Mouse (Mus musculus) heart, adult 2 months (tissue): Measurements from ENCODE around the gene Pdilt. TPM values are rescaled to one million over a fixed set of nuclear protein-coding genes. Genes with fewer than 3 reads are reported as not detected.

ENCODE experiments used
- DNase-seq, 2 experiments: peaks; one replicate each; pipeline ENCODE4 v3.0.0; 2021
- H3K27ac ChIP-seq: fragments of 200-600 bp; 2 replicates; pipeline ENCODE4 v1.8.1; 2022
- H3K27me3 ChIP-seq: fragments of 200-500 bp; 2 replicates; pipeline ENCODE4 v1.6.1; 2012; ENCODE audit warnings: mild to moderate bottlenecking, low read length, inconsistent platforms, mixed read lengths; ENCODE audit not compliant: control insufficient read depth, insufficient read depth
- H3K36me3 ChIP-seq: fragments of 200-500 bp; 2 replicates; pipeline ENCODE4 v1.6.1; 2012; ENCODE audit warnings: low read length, inconsistent platforms; ENCODE audit not compliant: control insufficient read depth, insufficient read depth
- H3K4me1 ChIP-seq: fragments of 200-500 bp; 2 replicates; pipeline ENCODE4 v1.6.1; 2011; ENCODE audit warnings: low read length; ENCODE audit not compliant: control insufficient read depth, insufficient read depth
- H3K4me3 ChIP-seq: fragments of 200-600 bp; 2 replicates; pipeline ENCODE4 v1.8.1; 2022
- H3K79me2 ChIP-seq: fragments of 200-500 bp; replicated peaks from 2 replicates; pipeline ENCODE4 v1.6.1; 2012; ENCODE audit warnings: mild to moderate bottlenecking, inconsistent platforms, low read length, moderate library complexity, mixed read lengths; ENCODE audit not compliant: control insufficient read depth, insufficient read depth
- H3K9ac ChIP-seq: fragments of 200-500 bp; 2 replicates; pipeline ENCODE4 v1.6.1; 2012; ENCODE audit warnings: low read depth, mild to moderate bottlenecking, control low read depth, inconsistent platforms, low read length, mixed read lengths
- CTCF ChIP-seq: fragments of 200-600 bp; IDR thresholded peaks from 2 replicates; pipeline ENCODE4 v1.8.1; 2022; ENCODE audit warnings: antibody characterized with exemption, mild to moderate bottlenecking, moderate library complexity
- EP300 ChIP-seq: fragments of 200-500 bp; IDR thresholded peaks from 2 replicates; pipeline ENCODE4 v1.6.1; 2011; ENCODE audit warnings: low read depth, low read length, control low read depth; ENCODE audit not compliant: insufficient read depth
- POLR2A ChIP-seq: fragments of 200-500 bp; IDR thresholded peaks from 2 replicates; pipeline ENCODE4 v1.6.1; 2011; ENCODE audit warnings: mild to moderate bottlenecking, low read depth, low read length, control low read depth; ENCODE audit not compliant: insufficient read depth
- WGBS: fragments of 180-500 bp; shearing (Covaris S2); methylation state at CpG from one replicate; pipeline ENCODE4 v1.1.7; 2018; 5-methylcytosine and 5-hydroxymethylcytosine counted together
- intact Hi-C: fragments of 180-260 bp; cut with DNase I; formaldehyde crosslinking; loops from one replicate; pipeline ENCODE4 v1.15.1; 2025
- polyA plus RNA-seq: library from polyadenylated mRNA; depleted of rRNA; stranded (reverse); fragments of >200 nt; gene quantifications from 2 replicates; pipeline ENCODE4 v1.2.3, GENCODE M21; 2012
- total RNA-seq, 2 experiments: library from RNA; stranded (reverse); gene quantifications; 2 replicates each; pipeline ENCODE4 v1.2.3; 2021

The Pdilt gene
- total and polyA plus RNA-seq, 3 experiments = 0.06 TPM; not detected in 2

DNA sequence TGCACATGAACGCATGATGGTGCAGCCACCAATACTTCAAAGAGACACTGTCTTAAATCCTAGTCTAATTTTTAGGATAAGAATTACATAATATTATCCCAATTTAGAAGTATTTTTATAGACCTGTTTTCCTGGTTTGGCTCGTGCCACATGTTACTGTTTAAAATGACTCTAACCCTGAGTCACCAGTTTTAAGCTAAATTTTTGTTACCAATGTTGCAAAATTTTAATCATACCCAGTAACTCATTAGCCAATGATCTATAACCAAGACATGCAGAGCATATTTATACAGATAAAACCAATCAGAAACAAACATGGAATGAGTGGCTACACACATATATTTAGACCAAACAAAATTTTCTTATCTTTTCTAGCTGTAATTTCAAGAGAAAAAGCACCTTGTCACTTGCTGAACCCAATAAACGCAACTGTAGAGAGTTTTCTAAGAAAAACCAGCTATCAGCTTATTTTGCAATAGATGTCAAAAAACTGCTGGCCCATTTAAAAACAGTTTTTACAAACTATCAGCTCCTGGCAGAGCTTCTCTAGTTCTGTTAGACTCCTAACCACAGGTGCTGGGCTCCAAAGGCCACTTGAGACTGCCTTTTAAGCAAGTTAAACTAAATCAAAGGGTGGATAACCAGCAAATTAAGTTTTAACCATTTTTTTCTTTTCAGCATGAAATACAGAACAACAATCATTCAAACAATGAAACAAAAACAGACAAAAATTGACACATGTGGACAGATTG, 27.4 kb upstream of the Pdilt start:
- Histone ChIP-seq H3K4me1 (no peaks in the 10 kb centered on the region), H3K79me2 (no peaks in the 10 kb centered on the region), H3K27me3 (no peaks in the 10 kb centered on the region), H3K4me3 (no peak overlapping the region), H3K27ac (no peak overlapping the region), H3K36me3 (no peaks in the 10 kb centered on the region), H3K9ac (no peak overlapping the region)
- 78% methylated on average over 3 of the region's 3 CpGs for WGBS
- TF ChIP-seq CTCF (no peak), POLR2A (no peak), EP300 (no peak)
- DNase-seq = no peak
- intact Hi-C loops = no loop called here

DNA sequence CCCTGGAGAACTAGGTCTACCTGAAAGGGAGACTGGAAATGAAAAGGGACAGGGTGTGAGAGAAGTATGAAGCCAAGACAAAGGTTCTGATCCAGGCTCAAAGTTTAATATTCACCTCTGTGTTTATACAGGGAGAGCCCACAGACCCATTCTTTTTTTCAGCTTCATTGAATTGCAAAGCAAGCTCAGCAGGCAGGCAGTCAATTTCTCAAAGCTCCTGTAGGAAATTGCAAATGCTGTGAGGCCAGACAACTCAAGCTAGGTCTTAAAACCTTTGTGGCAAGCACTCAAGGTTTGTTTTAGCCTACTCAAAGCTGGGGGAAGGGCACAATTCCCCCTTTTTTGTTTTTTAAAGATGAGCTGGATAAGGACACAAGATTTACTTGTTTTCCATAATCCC, 22.3 kb upstream of the Pdilt start:
- Histone ChIP-seq H3K9ac (no peak overlapping the region), H3K36me3 (no peaks in the 10 kb centered on the region), H3K4me3 (no peak overlapping the region), H3K4me1 (no peaks in the 10 kb centered on the region), H3K27me3 (no peaks in the 10 kb centered on the region), H3K79me2 (no peaks in the 10 kb centered on the region), H3K27ac (no peak overlapping the region)
- TF ChIP-seq POLR2A (no peak), EP300 (no peak), CTCF (no peak)
- no peak for DNase-seq
- intact Hi-C loops = no loop called here

DNA sequence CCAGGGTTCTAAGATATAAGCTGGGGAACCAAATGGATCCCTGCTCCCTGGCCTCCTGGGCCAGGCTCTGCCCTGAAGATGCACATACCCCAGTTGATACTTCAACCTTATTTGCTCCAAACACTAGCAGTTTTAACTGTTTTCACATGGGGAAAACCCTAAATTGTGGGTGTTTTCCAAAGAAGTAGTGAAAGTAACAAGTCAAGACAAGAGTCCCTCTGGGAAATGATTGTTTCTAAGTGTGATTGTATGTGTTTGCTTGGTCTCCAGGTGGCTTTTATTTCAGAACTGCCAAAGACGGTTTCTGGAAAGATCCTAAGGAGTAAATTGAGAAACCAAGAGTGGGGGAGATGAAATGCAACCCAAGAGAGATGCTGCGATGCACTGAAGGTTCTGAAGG, 19.2 kb upstream of the Pdilt start:
- no peaks in the 10 kb centered on the region for H3K4me1 ChIP-seq
- no peaks in the 10 kb centered on the region for H3K27me3 ChIP-seq
- intact Hi-C loops = no loop called here
- WGBS = 64% methylated on average over 2 of the region's 2 CpGs
- H3K79me2 ChIP-seq = no peaks in the 10 kb centered on the region
- DNase-seq = no peak
- H3K27ac ChIP-seq = no peak overlapping the region
- H3K9ac ChIP-seq = no peak overlapping the region
- TF ChIP-seq CTCF (no peak), POLR2A (no peak), EP300 (no peak)
- H3K36me3 ChIP-seq = no peaks in the 10 kb centered on the region
- H3K4me3 ChIP-seq = no peak overlapping the region

DNA sequence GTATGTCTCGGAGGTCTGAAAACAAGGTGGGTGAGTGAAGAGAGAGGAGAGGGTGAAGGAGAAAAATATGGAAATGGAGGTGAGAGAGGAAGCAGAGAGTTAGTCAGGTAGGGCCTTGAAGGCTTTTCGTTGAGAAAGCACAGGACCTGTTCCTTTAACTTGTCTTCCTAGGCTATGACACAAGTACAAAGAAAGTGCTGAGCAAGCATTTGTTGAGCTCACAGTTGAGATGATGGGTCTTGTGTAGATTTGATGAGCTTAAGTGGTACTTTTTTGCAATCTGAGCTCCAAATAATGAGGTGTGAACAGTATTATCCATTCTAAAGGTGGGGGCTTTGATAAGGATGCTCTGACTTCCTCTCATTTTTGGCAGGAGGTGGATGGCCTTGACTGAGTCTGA, 11.1 kb upstream of the Pdilt start:
- intact Hi-C loops = no loop called here
- no peak for DNase-seq
- Histone ChIP-seq H3K27me3 (no peaks in the 10 kb centered on the region), H3K79me2 (no peaks in the 10 kb centered on the region), H3K9ac (no peak overlapping the region), H3K36me3 (no peaks in the 10 kb centered on the region), H3K4me1 (no peaks in the 10 kb centered on the region), H3K4me3 (no peak overlapping the region), H3K27ac (no peak overlapping the region)
- no peak for TF ChIP-seq CTCF
- no peak for TF ChIP-seq EP300
- TF ChIP-seq POLR2A = no peak
- 62% methylated on average over 2 of the region's 2 CpGs for WGBS

DNA sequence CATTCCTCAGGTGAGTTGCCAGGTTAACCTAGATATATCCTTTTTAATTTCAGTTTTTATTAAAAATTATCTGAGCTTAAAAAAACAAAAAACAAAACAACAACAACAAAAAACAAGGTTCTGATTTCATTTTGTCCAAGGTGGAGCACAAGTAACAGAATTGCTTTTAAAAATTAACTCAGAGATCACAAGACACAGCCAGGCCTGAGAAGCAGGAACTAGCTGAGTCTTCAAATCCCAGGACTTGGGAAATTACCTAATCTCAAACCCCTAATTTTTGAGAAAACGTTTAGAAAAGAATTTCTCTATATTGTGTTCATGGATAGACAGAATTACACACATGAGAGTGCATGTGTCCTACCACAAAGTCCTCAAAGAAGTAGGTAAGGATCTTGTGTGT, 9.6 kb upstream of the Pdilt start:
- H3K27ac ChIP-seq = no peak overlapping the region
- no peak overlapping the region for H3K4me3 ChIP-seq
- no peak overlapping the region for H3K9ac ChIP-seq
- no peaks in the 10 kb centered on the region for H3K27me3 ChIP-seq
- intact Hi-C loops = no loop called here
- TF ChIP-seq CTCF = no peak
- no peak for TF ChIP-seq EP300
- no peak for TF ChIP-seq POLR2A
- no peaks in the 10 kb centered on the region for H3K4me1 ChIP-seq
- WGBS = 35% methylated on average over 1 of the region's 1 CpGs
- H3K79me2 ChIP-seq = no peaks in the 10 kb centered on the region
- no peak for DNase-seq
- no peaks in the 10 kb centered on the region for H3K36me3 ChIP-seq

DNA sequence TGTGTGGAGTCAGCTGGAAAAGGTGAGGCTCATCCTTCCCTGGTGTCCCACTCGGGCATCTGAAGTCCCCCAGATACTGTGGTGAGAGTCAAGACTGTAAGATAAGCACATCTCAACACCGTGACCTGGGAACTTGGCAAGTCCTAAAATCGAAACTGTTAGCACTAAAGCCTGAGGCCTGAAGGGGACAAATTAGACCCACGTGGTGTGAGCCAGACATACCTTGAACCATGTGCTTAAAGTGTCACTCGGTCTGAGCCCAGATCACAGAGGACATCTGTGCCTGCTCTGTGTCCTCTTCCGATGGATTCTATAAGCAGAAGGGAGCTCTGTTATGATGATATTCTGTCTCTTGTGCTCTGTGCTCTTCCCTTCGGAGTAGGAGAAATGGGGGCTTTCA, 5.3 kb upstream of the Pdilt start:
- Histone ChIP-seq H3K27me3 (no peaks in the 10 kb centered on the region), H3K4me1 (no peaks in the 10 kb centered on the region), H3K9ac (no peak overlapping the region), H3K27ac (no peak overlapping the region), H3K4me3 (no peak overlapping the region), H3K79me2 (no peaks in the 10 kb centered on the region), H3K36me3 (no peaks in the 10 kb centered on the region)
- no peak for TF ChIP-seq EP300
- no peak for TF ChIP-seq POLR2A
- no peak for TF ChIP-seq CTCF
- DNase-seq = no peak
- intact Hi-C loops = no loop called here
- WGBS = 58% methylated on average over 7 of the region's 7 CpGs
